ENCODE assay signal across 9 mouse cellular contexts in the genomic region with DNA sequence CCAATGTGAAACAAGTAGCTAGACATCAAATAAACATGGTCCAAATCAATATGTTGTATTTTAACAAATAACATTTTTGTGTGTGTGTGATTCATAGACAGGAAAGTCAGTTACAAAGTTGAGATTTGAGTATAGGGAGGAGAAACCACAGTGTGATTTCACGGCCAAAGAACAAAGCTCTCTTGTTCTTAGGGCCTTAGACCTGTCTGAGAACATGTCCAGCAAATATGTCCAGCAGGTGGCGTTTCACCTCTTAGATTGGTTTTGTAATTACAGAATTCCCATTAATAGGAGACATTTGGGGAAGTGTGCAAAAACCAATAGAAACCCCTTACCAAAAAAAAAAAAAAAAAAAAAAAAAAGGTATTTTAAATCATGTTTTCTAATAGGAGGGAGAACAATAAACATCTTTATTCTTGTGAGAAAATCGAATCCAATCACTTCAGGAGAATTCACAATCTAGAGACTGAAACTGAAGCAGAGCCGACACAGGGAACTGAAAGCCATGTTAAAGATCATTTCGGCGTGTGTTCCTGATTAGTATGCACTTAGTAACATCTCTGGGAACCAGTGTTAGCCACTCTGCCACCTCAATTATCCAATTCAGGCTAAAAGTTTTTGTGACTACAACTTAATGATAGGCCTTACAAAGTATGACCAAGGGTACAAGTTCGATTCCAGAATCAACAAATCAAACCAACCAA. TPM values are rescaled to one million over a fixed set of nuclear protein-coding genes. Genes with fewer than 3 reads are reported as not detected.
DNase-seq lines count a peak whose midpoint lies in the region; ATAC-seq and TF ChIP-seq lines count a peak whose summit lies in the region.
"Had no signal": no experiment of that assay in that cellular context is flagged by ENCODE, and none has a peak within 500 bp of the region (broad histone marks: within the 10 kb centered on the region; RNA-seq: fewer than 3 reads in every experiment).

No protein-coding gene starts in this region.

- no peak for TF ChIP-seq POLR2A in thymus, adult 2 months (IDR thresholded peaks at IDR 0.05; ENCODE audit: control insufficient read depth, extremely low read depth, insufficient read depth, low read length, poor library complexity)

- DNase-seq in thymus, postnatal 14 days, result peak; percentile 18
- DNase-seq in thymus, adult 2 months, result no peak
- DNase-seq in forebrain, postnatal 0 days, result peak; percentile 73
- peak; percentile 22 to 70 for DNase-seq in kidney, adult 8-10 months
- peak; percentile 31 to 37 for DNase-seq in left cerebral cortex, postnatal 36 days (ENCODE audit: low spot score in 2 of 2)
- peak; percentile 71 for DNase-seq in neural tube, embryonic 11.5 days (ENCODE audit: low spot score)
- DNase-seq in spleen, postnatal 36 days (ENCODE audit: low spot score in 2 of 2), result no peak

- intact Hi-C loops in left cerebral cortex, postnatal 36 days (cut with DNase I), result loop anchor here (2.0 kb wide), 1 partner anchor 1061 kb away; no protein-coding TSS in a partner anchor

- no peak overlapping the region for H3K4me3 ChIP-seq in thymus, adult 2 months (ENCODE audit: control insufficient read depth, insufficient read depth, low read length)
- no peak overlapping the region for H3K4me3 ChIP-seq in forebrain, postnatal 0 days (ENCODE audit: low read depth, low read length)
- no peak overlapping the region for H3K4me3 ChIP-seq in neural tube, embryonic 11.5 days (ENCODE audit: low read depth, low read length)
- H3K4me3 ChIP-seq: embryonic facial prominence, embryonic 13.5 days had no signal

- H3K27me3 ChIP-seq in thymus, adult 2 months (ENCODE audit: control insufficient read depth, insufficient read depth, low read length), result no peaks in the 10 kb centered on the region
- H3K27me3 ChIP-seq in forebrain, postnatal 0 days (ENCODE audit: insufficient read depth, low read length), result no peaks in the 10 kb centered on the region
- H3K27me3 ChIP-seq in neural tube, embryonic 11.5 days (ENCODE audit: control insufficient read depth, insufficient read depth, low read length), result no peaks in the 10 kb centered on the region
- H3K27me3 ChIP-seq: embryonic facial prominence, embryonic 13.5 days had no signal

- no peak for TF ChIP-seq CTCF in thymus, adult 2 months (IDR thresholded peaks at IDR 0.05; ENCODE audit: borderline replicate concordance, control insufficient read depth, extremely low read depth, insufficient read depth, low read length, poor library complexity)
- peak; percentile 58 for TF ChIP-seq CTCF in forebrain, postnatal 0 days (IDR thresholded peaks at IDR 0.05; ENCODE audit: low read depth)

- 66% methylated on average over 7 of the region's 7 CpGs for WGBS in thymus, adult 2 months
- 53% methylated on average over 7 of the region's 7 CpGs for WGBS in forebrain, postnatal 0 days
- WGBS in neural tube, embryonic 11.5 days, result 63% methylated on average over 7 of the region's 7 CpGs

- H3K9me3 ChIP-seq in forebrain, postnatal 0 days (ENCODE audit: low read length), result no peaks in the 10 kb centered on the region
- H3K9me3 ChIP-seq in neural tube, embryonic 11.5 days (ENCODE audit: control insufficient read depth, low read length), result no peaks in the 10 kb centered on the region
- H3K9me3 ChIP-seq: embryonic facial prominence, embryonic 13.5 days had no signal

- no peaks in the 10 kb centered on the region for H3K36me3 ChIP-seq in thymus, adult 2 months (ENCODE audit: control insufficient read depth, insufficient read depth, low read length)
- no peaks in the 10 kb centered on the region for H3K36me3 ChIP-seq in forebrain, postnatal 0 days (ENCODE audit: insufficient read depth)
- H3K36me3 ChIP-seq in neural tube, embryonic 11.5 days (ENCODE audit: control insufficient read depth, insufficient read depth, low read length), result no peaks in the 10 kb centered on the region
- H3K36me3 ChIP-seq: embryonic facial prominence, embryonic 13.5 days had no signal

- peak; percentile 61; the same call in 1 of the 2 replicates for ATAC-seq in cerebellum, adult (ENCODE audit: insufficient number of reproducible peaks, low FRiP score, low TSS enrichment)
- ATAC-seq in forebrain, postnatal 0 days, result no peak
- ATAC-seq in neural tube, embryonic 11.5 days (ENCODE audit: insufficient read depth, low FRiP score, low TSS enrichment), result peak; percentile 41; the same call in 1 of the 2 replicates

- no peak overlapping the region for H3K4me2 ChIP-seq in forebrain, postnatal 0 days (ENCODE audit: low read depth)
- no peak overlapping the region for H3K4me2 ChIP-seq in neural tube, embryonic 11.5 days (ENCODE audit: low read depth)
- H3K4me2 ChIP-seq: embryonic facial prominence, embryonic 13.5 days had no signal

- H3K4me1 ChIP-seq in thymus, adult 2 months (replicated peaks; ENCODE audit: control insufficient read depth, insufficient read depth, low read length), result no peaks in the 10 kb centered on the region
- no peaks in the 10 kb centered on the region for H3K4me1 ChIP-seq in forebrain, postnatal 0 days (ENCODE audit: insufficient read depth)
- no peaks in the 10 kb centered on the region for H3K4me1 ChIP-seq in neural tube, embryonic 11.5 days (ENCODE audit: control insufficient read depth, insufficient read depth, low read length)

- H3K27ac ChIP-seq in thymus, adult 2 months (ENCODE audit: control insufficient read depth, insufficient read depth, low read length), result no peak overlapping the region
- no peak overlapping the region for H3K27ac ChIP-seq in forebrain, postnatal 0 days (ENCODE audit: low read depth, low read length)
- no peak overlapping the region for H3K27ac ChIP-seq in neural tube, embryonic 11.5 days (ENCODE audit: low read depth, low read length)
- H3K27ac ChIP-seq: embryonic facial prominence, embryonic 13.5 days had no signal

- H3K9ac ChIP-seq in forebrain, postnatal 0 days, result no peak overlapping the region
- no peak overlapping the region for H3K9ac ChIP-seq in neural tube, embryonic 11.5 days (ENCODE audit: low read length)
- H3K9ac ChIP-seq: embryonic facial prominence, embryonic 13.5 days had no signal

RNA-seq across cellular contexts. Expression of a gene that starts 37.1 kb away (rescaled TPM):
- polyA plus RNA-seq in thymus, adult 2 months (2012; rRNA removed), result 1.4 and 2.7 TPM in 2 replicates
- total RNA-seq in forebrain, postnatal 0 days (2014; rRNA removed), result 64.9 and 70.9 TPM in 2 replicates
- 18.9 and 25.0 TPM in 2 replicates for polyA plus RNA-seq in forebrain, postnatal 0 days (2015; fragmentation: Nextera tagmentation; extraction: Ambion mirVana)
- 10 to 100 TPM; 15.3 to 22.4 TPM for total RNA-seq in left cerebral cortex, postnatal 36 days (2021)
- 63.0 and 68.6 TPM in 2 replicates for polyA plus RNA-seq in neural tube, embryonic 11.5 days (2014; fragmentation: Nextera tagmentation; extraction: Ambion mirVana)

Comparison
In these comparisons a context has a peak if more than half of its experiments do, and no peak if none do; other contexts are left out.
1. DNase-seq: peak in thymus, postnatal 14 days (single experiment), forebrain, postnatal 0 days (single experiment), kidney, adult 8-10 months (2 of 2), left cerebral cortex, postnatal 36 days (2 of 2) and neural tube, embryonic 11.5 days (single experiment); none in thymus, adult 2 months (single experiment) and spleen, postnatal 36 days (0 of 2).